Mouse (Mus musculus): ENCODE data around the gene Camta1. TPM values are rescaled to one million over a fixed set of nuclear protein-coding genes. Genes with fewer than 3 reads are reported as not detected.

The Camta1 gene
- polyA plus RNA-seq, 1 experiment: 1.8 TPM

DNA sequence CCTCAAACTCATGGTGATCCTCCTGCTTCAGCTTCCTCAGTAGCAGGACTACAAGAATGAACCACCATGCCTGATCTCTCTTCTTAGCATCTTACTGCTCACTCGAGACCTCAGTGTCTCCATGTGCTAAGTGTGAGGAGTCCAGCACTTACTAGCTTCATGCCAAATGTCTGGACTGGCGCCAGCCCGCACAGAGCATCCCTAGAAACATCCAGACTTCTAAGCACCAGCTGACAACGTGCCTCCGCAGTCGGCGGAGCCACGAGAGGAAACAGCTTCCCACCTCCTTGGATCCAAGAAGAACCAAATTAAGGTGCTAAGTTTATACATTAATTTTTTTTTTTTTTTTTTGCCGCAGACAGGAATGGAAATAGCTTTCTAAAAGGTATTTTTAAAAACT is 661.4 kb downstream of the Camta1 start:
- no peak for TF ChIP-seq GATA1 (IDR thresholded peaks at IDR 0.05; ENCODE audit: low read length)
- no peak for TF ChIP-seq TAL1 (IDR thresholded peaks at IDR 0.05; ENCODE audit: low read length)
- peaks cover 14% of the 10 kb centered on the region for H3K9me3 ChIP-seq (ENCODE audit: control insufficient read depth, low read length)
- H3K27me3 ChIP-seq (ENCODE audit: control insufficient read depth): no peaks in the 10 kb centered on the region
- H3K36me3 ChIP-seq (ENCODE audit: control insufficient read depth): no peaks in the 10 kb centered on the region
- H3K4me1 ChIP-seq (ENCODE audit: control insufficient read depth): no peaks in the 10 kb centered on the region
- H3K4me3 ChIP-seq (replicated peaks): no peak overlapping the region

- Histone ChIP-seq H3K36me3 (ENCODE audit: control insufficient read depth) (no peaks in the 10 kb centered on the region), H3K9me3 (ENCODE audit: control insufficient read depth, low read length) (peaks cover 14% of the 10 kb centered on the region), H3K27me3 (ENCODE audit: control insufficient read depth) (no peaks in the 10 kb centered on the region), H3K4me1 (ENCODE audit: control insufficient read depth) (no peaks in the 10 kb centered on the region), H3K4me3 (replicated peaks) (no peak overlapping the region)
- TF ChIP-seq TAL1 (IDR thresholded peaks at IDR 0.05; ENCODE audit: low read length): no peak
- TF ChIP-seq GATA1 (IDR thresholded peaks at IDR 0.05; ENCODE audit: low read length): no peak
Observed at GRCm38 (mm10) chr4:151195126-151195525, 666.5 kb downstream of the Camta1 start.

DNA sequence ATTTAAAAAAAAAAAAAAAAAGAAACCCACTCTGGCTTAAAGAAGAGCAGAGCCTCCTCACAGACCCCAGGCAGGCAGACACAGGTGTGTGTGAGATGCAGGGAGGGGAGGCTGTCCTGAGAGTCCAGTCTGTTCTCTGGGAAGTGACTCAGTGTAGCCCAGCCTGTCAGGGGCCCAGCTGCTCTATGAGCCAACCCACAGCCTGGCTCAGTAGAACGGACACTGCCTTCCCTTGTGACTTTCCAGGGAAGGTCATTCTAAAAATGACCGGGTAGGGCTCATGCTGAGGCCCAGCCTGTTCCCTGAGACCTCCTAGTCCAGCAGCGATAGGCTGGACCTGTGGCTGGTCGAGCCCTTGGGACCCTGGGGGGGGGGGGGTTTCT is 667.0 kb downstream of the Camta1 start:
- peaks cover 14% of the 10 kb centered on the region for H3K9me3 ChIP-seq (ENCODE audit: control insufficient read depth, low read length)
- H3K27me3 ChIP-seq (ENCODE audit: control insufficient read depth): no peaks in the 10 kb centered on the region
- no peak overlapping the region for H3K4me3 ChIP-seq (replicated peaks)
- H3K4me1 ChIP-seq (ENCODE audit: control insufficient read depth): no peaks in the 10 kb centered on the region
- TF ChIP-seq GATA1 (IDR thresholded peaks at IDR 0.05; ENCODE audit: low read length) (no peak), TAL1 (IDR thresholded peaks at IDR 0.05; ENCODE audit: low read length) (no peak)
- H3K36me3 ChIP-seq (ENCODE audit: control insufficient read depth): no peaks in the 10 kb centered on the region

DNA sequence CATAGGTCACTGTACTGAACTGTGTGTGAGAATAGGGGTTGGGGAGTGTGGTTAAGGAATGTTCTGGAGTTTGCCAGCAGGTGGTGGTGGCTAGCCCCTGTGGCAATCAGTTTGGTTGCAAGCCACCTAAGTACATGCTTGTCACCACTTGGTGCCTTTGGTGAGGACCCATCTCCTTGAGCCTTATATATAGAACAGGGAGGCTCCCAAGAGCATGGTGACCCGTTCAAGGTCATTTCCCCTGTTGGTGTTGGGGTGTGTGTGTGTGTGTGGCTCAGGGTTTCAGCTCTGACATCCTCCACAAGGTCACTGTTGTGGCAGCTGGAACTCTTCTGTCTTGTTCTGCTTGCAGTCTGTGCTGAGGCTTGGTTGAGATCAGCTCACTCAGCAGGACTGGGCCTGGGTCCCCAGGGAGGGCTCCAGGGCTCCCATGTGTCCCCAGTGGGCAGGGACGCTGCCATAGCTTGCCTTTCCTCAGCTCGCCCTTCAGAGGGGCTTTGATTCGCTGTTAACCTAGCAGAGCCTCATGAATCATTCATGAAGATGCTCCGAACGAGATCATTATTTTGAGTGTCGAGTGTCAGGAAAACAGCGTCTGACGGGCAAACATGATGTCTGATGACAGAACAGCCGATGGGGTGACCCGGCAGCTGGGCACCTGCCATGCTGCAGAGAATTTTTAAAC is 667.5 kb downstream of the Camta1 start:
- no peaks in the 10 kb centered on the region for H3K36me3 ChIP-seq (ENCODE audit: control insufficient read depth)
- H3K9me3 ChIP-seq (ENCODE audit: control insufficient read depth, low read length): peaks cover 14% of the 10 kb centered on the region
- no peaks in the 10 kb centered on the region for H3K4me1 ChIP-seq (ENCODE audit: control insufficient read depth)
- H3K27me3 ChIP-seq (ENCODE audit: control insufficient read depth): no peaks in the 10 kb centered on the region
- TF ChIP-seq GATA1 (IDR thresholded peaks at IDR 0.05; ENCODE audit: low read length) (no peak), TAL1 (IDR thresholded peaks at IDR 0.05; ENCODE audit: low read length) (no peak)
- no peak overlapping the region for H3K4me3 ChIP-seq (replicated peaks)

DNA sequence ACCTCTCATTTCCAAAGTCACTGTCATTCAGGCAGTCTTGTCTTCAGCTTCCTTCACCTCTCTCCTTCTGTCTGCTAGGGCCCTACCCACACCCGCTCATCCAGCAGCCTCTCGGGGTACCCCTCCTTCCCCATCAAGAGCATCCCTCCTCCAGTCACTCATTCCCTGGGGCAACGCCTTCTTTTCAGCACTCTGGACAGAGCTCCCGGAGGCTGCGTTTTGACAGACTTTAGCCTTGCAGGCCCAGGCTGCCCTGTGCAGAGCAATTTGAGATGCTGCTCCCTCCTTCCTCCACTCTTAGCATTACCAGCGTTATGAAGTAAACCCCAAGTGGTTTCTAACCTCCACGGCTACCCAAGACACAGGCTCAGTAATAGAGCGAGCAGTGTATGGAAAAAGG is 675.2 kb downstream of the Camta1 start:
- no peak overlapping the region for H3K4me3 ChIP-seq (replicated peaks)
- peaks cover 2% of the 10 kb centered on the region; the same call in 1 of the 2 replicates for H3K27me3 ChIP-seq (ENCODE audit: control insufficient read depth)
- no peaks in the 10 kb centered on the region for H3K4me1 ChIP-seq (ENCODE audit: control insufficient read depth)
- H3K9me3 ChIP-seq (ENCODE audit: control insufficient read depth, low read length): peaks cover 2% of the 10 kb centered on the region
- no peak for TF ChIP-seq TAL1 (IDR thresholded peaks at IDR 0.05; ENCODE audit: low read length)
- TF ChIP-seq GATA1 (IDR thresholded peaks at IDR 0.05; ENCODE audit: low read length): no peak
- no peaks in the 10 kb centered on the region for H3K36me3 ChIP-seq (ENCODE audit: control insufficient read depth)

DNA sequence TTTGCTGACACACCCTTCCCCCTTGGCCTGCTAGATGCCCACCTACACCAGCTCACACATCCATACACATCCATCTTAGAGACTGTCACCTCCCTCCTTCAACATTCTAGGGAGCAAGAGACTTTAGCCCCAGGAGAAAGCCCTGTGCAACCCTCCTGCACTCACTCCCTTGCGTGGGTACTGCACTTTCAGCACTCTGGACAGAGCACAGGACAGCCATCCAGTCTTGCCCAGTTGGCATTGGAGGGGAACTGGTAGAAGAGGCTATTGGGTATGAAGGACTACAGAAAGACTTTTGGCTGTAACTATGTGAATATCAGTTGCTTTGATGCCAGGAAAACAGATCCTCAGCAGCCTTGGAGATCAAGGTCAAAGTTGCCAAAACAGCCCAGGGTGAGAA is 675.9 kb downstream of the Camta1 start:
- Histone ChIP-seq H3K4me1 (ENCODE audit: control insufficient read depth) (no peaks in the 10 kb centered on the region), H3K36me3 (ENCODE audit: control insufficient read depth) (no peaks in the 10 kb centered on the region), H3K9me3 (ENCODE audit: control insufficient read depth, low read length) (peaks cover 2% of the 10 kb centered on the region), H3K27me3 (ENCODE audit: control insufficient read depth) (peaks cover 2% of the 10 kb centered on the region; the same call in 1 of the 2 replicates), H3K4me3 (replicated peaks) (no peak overlapping the region)
- TF ChIP-seq TAL1 (IDR thresholded peaks at IDR 0.05; ENCODE audit: low read length) (no peak), GATA1 (IDR thresholded peaks at IDR 0.05; ENCODE audit: low read length) (no peak)

GRCm38 (mm10) chr4:151180394-151180902 is 681.2 kb downstream of the Camta1 start:
- no peak for TF ChIP-seq TAL1 (IDR thresholded peaks at IDR 0.05; ENCODE audit: low read length)
- Histone ChIP-seq H3K9me3 (ENCODE audit: control insufficient read depth, low read length) (no peaks in the 10 kb centered on the region; the same call in 1 of the 2 replicates), H3K4me3 (replicated peaks) (no peak overlapping the region), H3K36me3 (ENCODE audit: control insufficient read depth) (no peaks in the 10 kb centered on the region), H3K4me1 (ENCODE audit: control insufficient read depth) (no peaks in the 10 kb centered on the region), H3K27me3 (ENCODE audit: control insufficient read depth) (peaks cover 5% of the 10 kb centered on the region; the same call in 1 of the 2 replicates)

- H3K4me3 ChIP-seq (replicated peaks): no peak overlapping the region
- H3K27me3 ChIP-seq (ENCODE audit: control insufficient read depth): peaks cover 5% of the 10 kb centered on the region; the same call in 1 of the 2 replicates
- H3K4me1 ChIP-seq (ENCODE audit: control insufficient read depth): no peaks in the 10 kb centered on the region
- no peaks in the 10 kb centered on the region for H3K9me3 ChIP-seq (ENCODE audit: control insufficient read depth, low read length)
- no peaks in the 10 kb centered on the region for H3K36me3 ChIP-seq (ENCODE audit: control insufficient read depth)
- TF ChIP-seq GATA1 (IDR thresholded peaks at IDR 0.05; ENCODE audit: low read length) (no peak), TAL1 (IDR thresholded peaks at IDR 0.05; ENCODE audit: low read length) (no peak)
Observed at GRCm38 (mm10) chr4:151179639-151180038, 682.0 kb downstream of the Camta1 start.

GRCm38 (mm10) chr4:151178970-151179378 is 682.7 kb downstream of the Camta1 start:
- H3K36me3 ChIP-seq (ENCODE audit: control insufficient read depth): no peaks in the 10 kb centered on the region
- peaks cover 5% of the 10 kb centered on the region; the same call in 1 of the 2 replicates for H3K27me3 ChIP-seq (ENCODE audit: control insufficient read depth)
- no peaks in the 10 kb centered on the region for H3K9me3 ChIP-seq (ENCODE audit: control insufficient read depth, low read length)
- no peak overlapping the region for H3K4me3 ChIP-seq (replicated peaks)
- H3K4me1 ChIP-seq (ENCODE audit: control insufficient read depth): no peaks in the 10 kb centered on the region
- TF ChIP-seq GATA1 (IDR thresholded peaks at IDR 0.05; ENCODE audit: low read length) (no peak), TAL1 (IDR thresholded peaks at IDR 0.05; ENCODE audit: low read length) (no peak)
